Mouse (Mus musculus) lung, embryonic 16.5 days (tissue): ENCODE results near the gene Rln3. TPM values are rescaled to one million over a fixed set of nuclear protein-coding genes. Genes with fewer than 3 reads are reported as not detected.

ENCODE experiments used
- ATAC-seq: fragments of 200-750 bp; cut with Nextera tagmentation; 2 replicates; pipeline ENCODE4 v1.8.0; 2017; ENCODE audit warnings: low read depth, mild to moderate bottlenecking, moderate library complexity
- H3K27ac ChIP-seq: fragments of 300-500 bp; sonication (generic); 2 replicates; pipeline ENCODE4 v1.5.1; 2014; ENCODE audit warnings: mild to moderate bottlenecking, control low read depth, low read length
- H3K27me3 ChIP-seq: fragments of 300-500 bp; sonication (generic); 2 replicates; pipeline ENCODE4 v1.6.1; 2014; ENCODE audit warnings: low read depth, low read length, mixed read lengths; ENCODE audit not compliant: control insufficient read depth, insufficient read depth
- H3K36me3 ChIP-seq: fragments of 300-500 bp; sonication (generic); 2 replicates; pipeline ENCODE4 v1.6.1; 2014; ENCODE audit warnings: low read length; ENCODE audit not compliant: control insufficient read depth, insufficient read depth
- H3K4me1 ChIP-seq: fragments of 300-500 bp; sonication (generic); replicated peaks from 2 replicates; pipeline ENCODE4 v1.6.1; 2014; ENCODE audit warnings: low read length, mixed read lengths; ENCODE audit not compliant: control insufficient read depth, insufficient read depth
- H3K4me2 ChIP-seq: fragments of 300-500 bp; sonication (generic); 2 replicates; pipeline ENCODE4 v1.6.1; 2014; ENCODE audit warnings: low read depth, low read length, control low read depth
- H3K4me3 ChIP-seq: fragments of 300-500 bp; sonication (generic); 2 replicates; pipeline ENCODE4 v1.5.1; 2014; ENCODE audit warnings: mild to moderate bottlenecking, low read length, control low read depth
- H3K9ac ChIP-seq: fragments of 300-500 bp; sonication (generic); 2 replicates; pipeline ENCODE4 v1.6.1; 2014; ENCODE audit warnings: low read length, control low read depth
- H3K9me3 ChIP-seq: fragments of 300-500 bp; sonication (generic); 2 replicates; pipeline ENCODE4 v1.6.1; 2016; ENCODE audit warnings: low read length; ENCODE audit not compliant: control insufficient read depth
- WGBS: fragments of 180-500 bp; shearing (Covaris S2); extraction: QIAGEN DNeasy Blood & Tissue Kit; methylation state at CpG from one replicate; pipeline ENCODE4 v1.1.7; 2014; 5-methylcytosine and 5-hydroxymethylcytosine counted together
- polyA plus RNA-seq: library from polyadenylated mRNA; unstranded; fragments of >200 nt; fragmentation: Nextera tagmentation; extraction: Ambion mirVana; gene quantifications from 2 replicates; pipeline ENCODE4 v1.2.1, GENCODE M21; 2015

Rln3 gene
- polyA plus RNA-seq, 1 experiment from 2014 or later: not detected

GRCm38 (mm10) chr8:84053229-84053628, 8.4 kb upstream of the Rln3 start:
- H3K36me3 ChIP-seq: no peaks in the 10 kb centered on the region
- H3K9ac ChIP-seq: no peak overlapping the region

GRCm38 (mm10) chr8:84052746-84053145, 7.9 kb upstream of the Rln3 start:
- no peaks in the 10 kb centered on the region for H3K27me3 ChIP-seq
- no peak overlapping the region for H3K9ac ChIP-seq
- 20% methylated on average over 3 of the region's 3 CpGs for WGBS
- 0 out of 2 replicates have a peak overlapping the region, but pooled peaks have one; percentile 19 for H3K27ac ChIP-seq
- H3K4me1 ChIP-seq: peaks cover 8% of the 10 kb centered on the region
- peak; percentile 87 for ATAC-seq
- no peaks in the 10 kb centered on the region for H3K36me3 ChIP-seq
- 0 out of 2 replicates have a peak, but pooled peaks cover 2% of the 10 kb centered on the region for H3K9me3 ChIP-seq
- H3K4me2 ChIP-seq: no peak overlapping the region
- no peak overlapping the region for H3K4me3 ChIP-seq

More at GRCm38 (mm10) chr8:84053229-84053628, 8.4 kb upstream of the Rln3 start:
- WGBS: 87% methylated on average over 5 of the region's 5 CpGs
- no peak overlapping the region for H3K27ac ChIP-seq
- no peak overlapping the region for H3K4me2 ChIP-seq
- no peaks in the 10 kb centered on the region for H3K27me3 ChIP-seq
- H3K9me3 ChIP-seq: 0 out of 2 replicates have a peak, but pooled peaks cover 2% of the 10 kb centered on the region
- no peak for ATAC-seq
- H3K4me3 ChIP-seq: no peak overlapping the region
- peaks cover 8% of the 10 kb centered on the region for H3K4me1 ChIP-seq

- peaks cover 26% of the 10 kb centered on the region for H3K27me3 ChIP-seq
- no peak overlapping the region for H3K4me3 ChIP-seq
- H3K27ac ChIP-seq: no peak overlapping the region
- no peak overlapping the region for H3K4me2 ChIP-seq
- H3K36me3 ChIP-seq: no peaks in the 10 kb centered on the region
- ATAC-seq: no peak
- 0 out of 2 replicates have a peak, but pooled peaks cover under 1% of the 10 kb centered on the region for H3K9me3 ChIP-seq
- H3K4me1 ChIP-seq: peaks cover 8% of the 10 kb centered on the region
- 51% methylated on average over 5 of the region's 5 CpGs for WGBS
- H3K9ac ChIP-seq: no peak overlapping the region
Observed at GRCm38 (mm10) chr8:84048171-84048570, 3.4 kb upstream of the Rln3 start.

- no peak overlapping the region for H3K4me3 ChIP-seq
- no peak overlapping the region for H3K27ac ChIP-seq
- WGBS: 76% methylated on average over 3 of the region's 3 CpGs
- H3K4me2 ChIP-seq: no peak overlapping the region
- no peaks in the 10 kb centered on the region for H3K36me3 ChIP-seq
- peaks cover 35% of the 10 kb centered on the region for H3K27me3 ChIP-seq
- H3K9ac ChIP-seq: no peak overlapping the region
- ATAC-seq: no peak
- no peaks in the 10 kb centered on the region for H3K9me3 ChIP-seq
- peaks cover 6% of the 10 kb centered on the region for H3K4me1 ChIP-seq
Observed at GRCm38 (mm10) chr8:84046505-84046904, 1.7 kb upstream of the Rln3 start.

- no peaks in the 10 kb centered on the region for H3K9me3 ChIP-seq
- no peaks in the 10 kb centered on the region for H3K36me3 ChIP-seq
- peaks cover 39% of the 10 kb centered on the region for H3K27me3 ChIP-seq
- WGBS: 11% methylated on average over 7 of the region's 7 CpGs
- no peak overlapping the region for H3K4me2 ChIP-seq
- no peak overlapping the region for H3K27ac ChIP-seq
- H3K4me3 ChIP-seq: no peak overlapping the region
- H3K4me1 ChIP-seq: peaks cover 6% of the 10 kb centered on the region
- no peak overlapping the region for H3K9ac ChIP-seq
- no peak for ATAC-seq
Observed at GRCm38 (mm10) chr8:84044103-84044502, 697 bp downstream of the Rln3 start.

- H3K4me3 ChIP-seq: peak overlapping the region; percentile 48; the same call in 1 of the 2 replicates
- ATAC-seq: peak; percentile 63
- H3K27me3 ChIP-seq: peaks cover 39% of the 10 kb centered on the region
- H3K9me3 ChIP-seq: no peaks in the 10 kb centered on the region
- 30% methylated on average over 12 of the region's 12 CpGs for WGBS
- no peak overlapping the region for H3K9ac ChIP-seq
- no peaks in the 10 kb centered on the region for H3K36me3 ChIP-seq
- H3K27ac ChIP-seq: no peak overlapping the region
- peaks cover 6% of the 10 kb centered on the region for H3K4me1 ChIP-seq
- H3K4me2 ChIP-seq: peak overlapping the region; percentile 83
Observed at GRCm38 (mm10) chr8:84042948-84043342, 1.9 kb downstream of the Rln3 start.

- H3K27ac ChIP-seq: no peak within 1 kb of the TSS
- ATAC-seq: peak; percentile 74
Observed at GRCm38 (mm10) chr8:84042066-84042947, 2.5 kb downstream of the Rln3 start, which contains the start of gene Il27ra. Gene Il27ra, minus strand, starts transcription at chr8:84042589.

GRCm38 (mm10) chr8:84039050-84039449, 5.8 kb downstream of the Rln3 start:
- H3K9me3 ChIP-seq: no peaks in the 10 kb centered on the region
- peak; percentile 13; the same call in 1 of the 2 replicates for ATAC-seq
- H3K4me3 ChIP-seq: no peak overlapping the region
- H3K27me3 ChIP-seq: peaks cover 21% of the 10 kb centered on the region
- no peaks in the 10 kb centered on the region for H3K36me3 ChIP-seq
- no peak overlapping the region for H3K9ac ChIP-seq
- H3K4me2 ChIP-seq: no peak overlapping the region
- no peak overlapping the region for H3K27ac ChIP-seq
- H3K4me1 ChIP-seq: peaks cover 6% of the 10 kb centered on the region
- 2% methylated on average over 5 of the region's 5 CpGs for WGBS

More at GRCm38 (mm10) chr8:84042066-84042947, 2.5 kb downstream of the Rln3 start, which contains the start of gene Il27ra:
- Histone ChIP-seq H3K4me1 (peaks cover 6% of the 10 kb centered on the region), H3K9me3 (no peaks in the 10 kb centered on the region), H3K36me3 (no peaks in the 10 kb centered on the region), H3K4me2 (peak within 1 kb of the TSS; percentile 83), H3K9ac (peak within 1 kb of the TSS; percentile 61), H3K4me3 (peak within 1 kb of the TSS; percentile 48), H3K27me3 (peaks cover 39% of the 10 kb centered on the region)
- 3% methylated on average over 40 of the region's 40 CpGs for WGBS

- 66% methylated on average over 5 of the region's 5 CpGs for WGBS
- Histone ChIP-seq H3K9me3 (no peaks in the 10 kb centered on the region), H3K4me2 (no peak overlapping the region), H3K4me3 (no peak overlapping the region), H3K9ac (no peak overlapping the region), H3K4me1 (peaks cover 6% of the 10 kb centered on the region), H3K27me3 (peaks cover 11% of the 10 kb centered on the region), H3K27ac (no peak overlapping the region), H3K36me3 (no peaks in the 10 kb centered on the region)
- ATAC-seq: no peak
Observed at GRCm38 (mm10) chr8:84038015-84038414, 6.8 kb downstream of the Rln3 start.
